Mouse (Mus musculus) liver, adult 2 months (tissue): ENCODE measurements around the gene Dbn1.

Source experiments
- CTCF ChIP-seq: fragments of 200-500 bp; IDR thresholded peaks from 2 replicates; pipeline ENCODE4 v1.5.1; 2011; ENCODE audit warnings: low read depth, low read length, control low read depth
- POLR2A ChIP-seq: fragments of 200-500 bp; IDR thresholded peaks from 2 replicates; pipeline ENCODE4 v1.6.1; 2011; ENCODE audit warnings: low read length, control low read depth; ENCODE audit not compliant: insufficient read depth; ENCODE audit errors: extremely low read depth

DNA sequence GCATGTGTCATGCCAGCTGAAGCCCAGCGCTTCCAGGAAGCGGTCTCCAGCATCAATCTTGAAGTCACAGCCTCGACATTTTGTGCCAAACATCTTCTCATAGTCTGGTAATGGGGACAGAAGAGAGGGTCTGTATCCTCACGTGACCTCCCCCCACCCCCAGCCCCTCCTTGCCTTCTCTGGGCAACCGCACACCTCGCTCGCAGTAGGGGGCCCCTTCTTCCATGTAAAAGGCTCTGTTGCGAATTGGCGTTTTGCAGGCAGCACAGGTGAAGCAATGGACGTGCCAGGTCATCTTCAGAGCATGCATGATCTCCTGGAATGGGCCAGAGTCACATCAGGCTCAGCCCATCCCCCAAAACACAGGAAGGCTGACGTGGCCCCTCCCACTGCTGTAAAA, 11.0 kb upstream of the Dbn1 start:
- no peak for TF ChIP-seq CTCF
- TF ChIP-seq POLR2A, result no peak
